8 mouse cellular contexts compared by ENCODE assay signal in genomic region chr19:47822143-47822796, GRCm38 (mm10). TPM values are rescaled to one million over a fixed set of nuclear protein-coding genes. Genes with fewer than 3 reads are reported as not detected.
DNase-seq lines count a peak whose midpoint lies in the region; ATAC-seq lines count a peak whose summit lies in the region.
"Had no signal": no experiment of that assay in that cellular context is flagged by ENCODE, and none has a peak within 500 bp of the region (broad histone marks: within the 10 kb centered on the region; RNA-seq: fewer than 3 reads in every experiment).

No protein-coding gene starts in this region.

- H3K27me3 ChIP-seq in kidney, embryonic 16.5 days (ENCODE audit: insufficient read depth, low read length): peaks cover 13% of the 10 kb centered on the region

- peaks cover 3% of the 10 kb centered on the region; the same call in 1 of the 2 replicates for H3K4me1 ChIP-seq in kidney, embryonic 16.5 days (ENCODE audit: insufficient read depth, low read length)

- DNase-seq in kidney, adult 9 months: peak; percentile 20
- peak; percentile 71 for DNase-seq in ES-CJ7 (ENCODE audit: low read depth, low spot score)
- DNase-seq in brain, adult 2 months (ENCODE audit: low read depth, low spot score): peak; percentile 27
- peak; percentile 53 for DNase-seq in lung, postnatal 36 days
- no peak for DNase-seq in yolk sac, embryonic 10.5 days (ENCODE audit: low spot score)
- DNase-seq in right cerebral cortex, postnatal 25 days: no peak
- DNase-seq: layer of hippocampus, adult 9-11 months had no signal

- no peaks in the 10 kb centered on the region for H3K9me3 ChIP-seq in kidney, embryonic 16.5 days (ENCODE audit: low read length)

- H3K27ac ChIP-seq in kidney, embryonic 16.5 days (ENCODE audit: low read length): no peak overlapping the region

- H3K9ac ChIP-seq in kidney, embryonic 16.5 days (replicated peaks; ENCODE audit: low read length): no peak overlapping the region

- WGBS in kidney, embryonic 16.5 days: 20% methylated on average over 8 of the region's 8 CpGs

- no peak overlapping the region for H3K4me2 ChIP-seq in kidney, embryonic 16.5 days (replicated peaks; ENCODE audit: low read depth, low read length)

- H3K4me3 ChIP-seq in kidney, embryonic 16.5 days (ENCODE audit: low read length): no peak overlapping the region

- H3K36me3 ChIP-seq in kidney, embryonic 16.5 days (ENCODE audit: insufficient read depth, low read length): no peaks in the 10 kb centered on the region

- ATAC-seq in kidney, embryonic 16.5 days (ENCODE audit: low FRiP score, low TSS enrichment): no peak

RNA-seq across cellular contexts. Expression of gene Gsto1, which starts 32.5 kb away (rescaled TPM):
- polyA plus RNA-seq in kidney, embryonic 16.5 days (2015; fragmentation: Nextera tagmentation; extraction: Ambion mirVana): 130 and 134 TPM in 2 replicates

RNA-seq across cellular contexts. Expression of gene Gsto2, which starts 43.1 kb away (rescaled TPM):
- 1.1 and 1.4 TPM in 2 replicates for polyA plus RNA-seq in kidney, embryonic 16.5 days (2015; fragmentation: Nextera tagmentation; extraction: Ambion mirVana)

Comparison
In these comparisons a context has a peak if more than half of its experiments do, and no peak if none do; other contexts are left out.
1. DNase-seq: peak in kidney, adult 9 months (single experiment), ES-CJ7 (single experiment), brain, adult 2 months (single experiment) and lung, postnatal 36 days (single experiment); none in yolk sac, embryonic 10.5 days (single experiment) and right cerebral cortex, postnatal 25 days (single experiment).